Mouse (Mus musculus) CH12.LX (cell line): ENCODE measurements at regions not wholly inside any gene's neighbourhood (a gene's known extent, or its start where the extent isn't known, plus 50 kb on each side); places are given as distances from the start of the nearest gene placed in this dataset.

Experiments used
- DNase-seq: peaks from one replicate; pipeline ENCODE4 v3.0.0-alpha.2; 2013; ENCODE audit errors: extremely low read depth
- H3K27ac ChIP-seq: 2 replicates; pipeline ENCODE4 v1.5.1; 2012; ENCODE audit warnings: low read depth, mild to moderate bottlenecking, control low read depth, moderate library complexity; ENCODE audit not compliant: insufficient read depth
- H3K27me3 ChIP-seq: replicated peaks from 2 replicates; pipeline ENCODE3; 2012; ENCODE audit warnings: inconsistent platforms
- H3K36me3 ChIP-seq, 2 experiments: replicated peaks in 1 of 2; 2 replicates each; pipeline versions ENCODE3 to v1.6.1; 2012; ENCODE audit warnings: inconsistent platforms in 1 of 2, low read length in 1 of 2, mild to moderate bottlenecking in 1 of 2, mixed read lengths in 1 of 2, moderate library complexity in 1 of 2; ENCODE audit not compliant: control insufficient read depth in 1 of 2, insufficient read depth in 1 of 2
- H3K4me1 ChIP-seq, 2 experiments: 2 replicates each; pipeline ENCODE4 v1.6.1; 2012; ENCODE audit warnings: inconsistent platforms in 1 of 2, moderate library complexity in 1 of 2; ENCODE audit not compliant: insufficient read depth in 2 of 2, control insufficient read depth in 1 of 2
- H3K4me2 ChIP-seq: 2 replicates; pipeline ENCODE4 v1.6.1; 2012; ENCODE audit warnings: low read depth, mild to moderate bottlenecking, control low read depth; ENCODE audit not compliant: poor library complexity, insufficient read depth, severe bottlenecking
- H3K4me3 ChIP-seq, 3 experiments: fragments of 150-350 bp in 1 of 3; sonication (generic) in 1 of 3; replicated peaks in 1 of 3; 2 replicates each; pipeline versions ENCODE3 to v1.5.1; 2011 to 2012; ENCODE audit warnings: low read depth in 2 of 3, low read length in 2 of 3, mild to moderate bottlenecking in 2 of 3, moderate library complexity in 2 of 3, control low read depth in 1 of 3, improper control_type of control experiment in 1 of 3, inconsistent platforms in 1 of 3, mixed read lengths in 1 of 3; ENCODE audit not compliant: poor library complexity in 1 of 3
- H3K79me2 ChIP-seq: replicated peaks from 2 replicates; pipeline ENCODE4 v1.6.1; 2012; ENCODE audit warnings: mild to moderate bottlenecking, moderate library complexity; ENCODE audit not compliant: control insufficient read depth, poor library complexity, insufficient read depth, severe bottlenecking; ENCODE audit errors: extremely low read depth
- H3K9ac ChIP-seq: 2 replicates; pipeline ENCODE4 v1.6.1; 2012; ENCODE audit warnings: low read depth, mild to moderate bottlenecking, control low read depth, moderate library complexity; ENCODE audit not compliant: insufficient read depth
- H3K9me3 ChIP-seq: replicated peaks from 2 replicates; pipeline ENCODE3; 2012; ENCODE audit warnings: low read length, inconsistent platforms, mixed read lengths
- BHLHE40 ChIP-seq: IDR thresholded peaks from 2 replicates; pipeline ENCODE4 v1.6.1; 2011; ENCODE audit warnings: mild to moderate bottlenecking, low read depth, low read length, improper control_type of control experiment
- CHD1 ChIP-seq: IDR thresholded peaks from 2 replicates; pipeline ENCODE4 v1.6.1; 2012; ENCODE audit warnings: low read depth, low read length, improper control_type of control experiment, inconsistent platforms
- CHD2 ChIP-seq: IDR thresholded peaks from 2 replicates; pipeline ENCODE4 v1.6.1; 2011; ENCODE audit warnings: low read length, improper control_type of control experiment
- ELF1 ChIP-seq: IDR thresholded peaks from 2 replicates; pipeline ENCODE4 v1.6.1; 2014; ENCODE audit warnings: low read depth, mild to moderate bottlenecking, inconsistent platforms, low read length, improper control_type of control experiment
- GABPA ChIP-seq: IDR thresholded peaks from 2 replicates; pipeline ENCODE4 v1.6.1; 2012; ENCODE audit warnings: low read depth, low read length, improper control_type of control experiment, inconsistent platforms; ENCODE audit not compliant: insufficient replicate concordance
- JUND ChIP-seq: conservative IDR thresholded peaks from 2 replicates; pipeline ENCODE4 v1.6.1; 2011; ENCODE audit warnings: low read depth, low read length, improper control_type of control experiment
- KAT2A ChIP-seq: IDR thresholded peaks from 2 replicates; pipeline ENCODE4 v1.6.1; 2012; ENCODE audit warnings: low read length, improper control_type of control experiment, inconsistent platforms; ENCODE audit not compliant: insufficient replicate concordance
- MAFK ChIP-seq: IDR thresholded peaks from 2 replicates; pipeline ENCODE4 v1.6.1; 2011; ENCODE audit warnings: low read length, improper control_type of control experiment; ENCODE audit not compliant: insufficient replicate concordance
- MAX ChIP-seq: IDR thresholded peaks from 2 replicates; pipeline ENCODE4 v1.6.1; 2011; ENCODE audit warnings: low read length, improper control_type of control experiment
- MEF2A ChIP-seq: IDR thresholded peaks from 2 replicates; pipeline ENCODE4 v1.6.1; 2014; ENCODE audit warnings: low read depth, mild to moderate bottlenecking, inconsistent platforms, low read length, improper control_type of control experiment, borderline replicate concordance
- MYC ChIP-seq: IDR thresholded peaks from 2 replicates; pipeline ENCODE4 v1.6.1; 2011; ENCODE audit warnings: low read depth, mild to moderate bottlenecking, improper control_type of control experiment, low read length
- POLR2A ChIP-seq: IDR thresholded peaks from 2 replicates; pipeline ENCODE4 v1.6.1; 2011; ENCODE audit warnings: low read depth, mild to moderate bottlenecking, improper control_type of control experiment, low read length
- RAD21 ChIP-seq: IDR thresholded peaks from 2 replicates; pipeline ENCODE4 v1.6.1; 2011; ENCODE audit warnings: low read depth, mild to moderate bottlenecking, low read length, improper control_type of control experiment, moderate library complexity
- RCOR1 ChIP-seq: conservative IDR thresholded peaks from 2 replicates; pipeline ENCODE4 v1.6.1; 2012; ENCODE audit warnings: low read depth, mild to moderate bottlenecking, inconsistent platforms, low read length, improper control_type of control experiment
- TBP ChIP-seq: conservative IDR thresholded peaks from 2 replicates; pipeline ENCODE4 v1.6.1; 2011; ENCODE audit warnings: low read depth, low read length, improper control_type of control experiment
- TCF12 ChIP-seq: IDR thresholded peaks from 2 replicates; pipeline ENCODE4 v1.6.1; 2014; ENCODE audit warnings: low read depth, mild to moderate bottlenecking, inconsistent platforms, low read length, improper control_type of control experiment
- UBTF ChIP-seq: IDR thresholded peaks from 2 replicates; pipeline ENCODE4 v1.6.1; 2012; ENCODE audit warnings: low read depth, mild to moderate bottlenecking, inconsistent platforms, low read length, improper control_type of control experiment, moderate library complexity
- USF1 ChIP-seq: IDR thresholded peaks from 2 replicates; pipeline ENCODE4 v1.6.1; 2014; ENCODE audit warnings: low read depth, mild to moderate bottlenecking, inconsistent platforms, low read length, improper control_type of control experiment
- USF2 ChIP-seq: conservative IDR thresholded peaks from 2 replicates; pipeline ENCODE4 v1.6.1; 2011; ENCODE audit warnings: low read depth, low read length, improper control_type of control experiment
- ZC3H11A ChIP-seq: IDR thresholded peaks from 2 replicates; pipeline ENCODE4 v1.6.1; 2012; ENCODE audit warnings: low read depth, mild to moderate bottlenecking, inconsistent platforms, low read length, improper control_type of control experiment
- ZKSCAN1 ChIP-seq: IDR thresholded peaks from 2 replicates; pipeline ENCODE4 v1.6.1; 2012; ENCODE audit warnings: low read depth, inconsistent platforms, low read length, improper control_type of control experiment, borderline replicate concordance
- ZMIZ1 ChIP-seq: IDR thresholded peaks from 2 replicates; pipeline ENCODE4 v1.6.1; 2012; ENCODE audit warnings: low read depth, mild to moderate bottlenecking, inconsistent platforms, low read length, improper control_type of control experiment
- ZNF384 ChIP-seq: IDR thresholded peaks from 2 replicates; pipeline ENCODE4 v1.6.1; 2012; ENCODE audit warnings: low read depth, low read length, improper control_type of control experiment, inconsistent platforms
- dilution Hi-C: fragments of 300-500 bp; cut with MboI; formaldehyde crosslinking; loops from 2 replicates; pipeline ENCODE4 v1.14.3; 2020; ENCODE audit warnings: low sequenced_read_pairs; ENCODE audit not compliant: extremely low pct_unique_long_range_greater_than_20kb, extremely low pct_ligation_motif_present
- in situ Hi-C: fragments of 300-500 bp; cut with MboI; formaldehyde crosslinking; loops from 3 replicates; pipeline ENCODE4 v1.14.3; 2019; ENCODE audit warnings: low sequenced_read_pairs, low pct_ligation_motif_present, low pct_unique_long_range_greater_than_20kb, mixed read lengths

- H3K4me2 ChIP-seq = no peak overlapping the region
- H3K27ac ChIP-seq = no peak overlapping the region
- dilution Hi-C loops = no loop called here
- peaks cover 85% of the 10 kb centered on the region for H3K9me3 ChIP-seq
- no peaks in the 10 kb centered on the region for H3K27me3 ChIP-seq
- DNase-seq = no peak
- in situ Hi-C loops = no loop called here
- H3K9ac ChIP-seq = no peak overlapping the region
- no peak for TF ChIP-seq JUND
- TF ChIP-seq BHLHE40 = no peak
- TF ChIP-seq ELF1 = no peak
- TF ChIP-seq TCF12 = no peak
- no peak for TF ChIP-seq RAD21
- TF ChIP-seq KAT2A = no peak
- TF ChIP-seq ZMIZ1 = no peak
- TF ChIP-seq ZNF384 = no peak
- TF ChIP-seq MAFK = no peak
- no peak for TF ChIP-seq POLR2A
- no peaks in the 10 kb centered on the region for H3K79me2 ChIP-seq
- no peak overlapping the region for H3K4me3 ChIP-seq
- H3K4me1 ChIP-seq = no peaks in the 10 kb centered on the region
- no peaks in the 10 kb centered on the region for H3K36me3 ChIP-seq
Observed at GRCm38 (mm10) chr7:37089726-37090125, 391.8 kb downstream of the Tshz3 start.

DNA sequence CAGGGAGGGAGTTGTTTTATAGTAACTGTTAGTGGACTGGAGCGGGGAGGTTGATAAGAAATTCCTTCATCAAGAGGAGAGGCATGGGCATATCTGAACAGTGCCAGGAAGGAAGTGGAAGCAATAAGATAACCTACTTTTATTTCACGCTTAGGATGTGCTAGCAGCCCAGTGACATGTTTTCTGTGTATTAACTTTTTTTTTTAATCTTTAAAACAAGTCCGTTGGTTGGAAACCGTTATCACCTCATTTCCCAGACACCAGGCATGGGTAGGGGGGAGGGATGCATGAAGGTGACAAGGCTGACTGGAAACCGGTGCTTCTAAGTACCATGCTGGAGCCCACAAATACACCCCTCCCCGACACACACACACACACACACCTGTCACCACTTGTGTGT, 394.7 kb downstream of the Tshz3 start:
- H3K4me2 ChIP-seq = no peak overlapping the region
- no peak overlapping the region for H3K4me3 ChIP-seq
- no peak overlapping the region for H3K9ac ChIP-seq
- H3K4me1 ChIP-seq = no peaks in the 10 kb centered on the region
- in situ Hi-C loops = no loop called here
- H3K9me3 ChIP-seq = peaks cover 92% of the 10 kb centered on the region
- no peak for TF ChIP-seq USF2
- TF ChIP-seq KAT2A = no peak
- no peak for TF ChIP-seq MAX
- TF ChIP-seq UBTF = no peak
- no peak for TF ChIP-seq CHD1
- no peaks in the 10 kb centered on the region for H3K27me3 ChIP-seq
- H3K79me2 ChIP-seq = no peaks in the 10 kb centered on the region
- no peak for DNase-seq
- H3K36me3 ChIP-seq = no peaks in the 10 kb centered on the region
- no peak overlapping the region for H3K27ac ChIP-seq
- dilution Hi-C loops = no loop called here

DNA sequence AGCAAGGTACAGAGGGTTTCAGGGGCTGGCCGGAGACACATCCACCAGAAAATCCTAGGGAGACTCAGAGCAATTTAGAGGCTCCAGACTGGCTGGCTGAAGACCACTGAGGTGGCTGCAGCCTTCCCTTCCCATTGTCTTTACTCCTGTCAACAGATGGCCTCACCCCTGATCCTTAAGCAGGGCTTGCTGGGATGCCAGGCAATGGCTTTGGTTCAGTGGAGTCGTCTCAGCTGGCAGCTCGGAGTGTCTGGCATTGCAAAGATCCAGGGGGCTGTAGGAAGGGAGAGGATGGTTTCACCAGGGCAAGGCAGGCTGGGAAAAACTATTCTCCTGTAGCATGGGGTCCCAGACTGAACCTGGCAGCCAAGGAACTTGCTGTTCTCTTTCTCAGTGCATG, 395.8 kb downstream of the Tshz3 start:
- H3K9me3 ChIP-seq = peaks cover 90% of the 10 kb centered on the region
- no peak overlapping the region for H3K4me3 ChIP-seq
- no peaks in the 10 kb centered on the region for H3K36me3 ChIP-seq
- no peaks in the 10 kb centered on the region for H3K79me2 ChIP-seq
- dilution Hi-C loops = no loop called here
- no peak overlapping the region for H3K4me2 ChIP-seq
- H3K9ac ChIP-seq = no peak overlapping the region
- in situ Hi-C loops = no loop called here
- TF ChIP-seq RCOR1 (no peak), GABPA (no peak), UBTF (no peak), JUND (no peak), ZC3H11A (no peak), MEF2A (no peak), ZKSCAN1 (no peak), CHD2 (no peak), TBP (no peak), RAD21 (no peak), USF1 (no peak), ZMIZ1 (no peak), BHLHE40 (no peak), MYC (no peak), ELF1 (no peak), ZNF384 (no peak)
- H3K4me1 ChIP-seq = no peaks in the 10 kb centered on the region
- no peak overlapping the region for H3K27ac ChIP-seq
- DNase-seq = no peak
- no peaks in the 10 kb centered on the region for H3K27me3 ChIP-seq
